Mouse (Mus musculus) limb, embryonic 11.5 days (tissue): ENCODE results near the gene Pcbd2. TPM values are rescaled to one million over a fixed set of nuclear protein-coding genes. Genes with fewer than 3 reads are reported as not detected.
A peak's percentile ranks its signal among the peaks of the same experiment; 100 is the strongest.

Experiments
- ATAC-seq: fragments of 200-750 bp; cut with Nextera tagmentation; 2 replicates; pipeline ENCODE4 v1.8.0; 2017; ENCODE audit warnings: low read depth; ENCODE audit not compliant: insufficient number of reproducible peaks, low FRiP score, low TSS enrichment
- DNase-seq: peaks from one replicate; pipeline ENCODE4 v3.0.0-alpha.2; 2015; ENCODE audit warnings: low spot score
- H3K27ac ChIP-seq: fragments of 300-500 bp; sonication (generic); replicated peaks from 2 replicates; pipeline ENCODE4 v1.5.1; 2014; ENCODE audit warnings: low read depth, mild to moderate bottlenecking, low read length
- H3K27me3 ChIP-seq: fragments of 300-500 bp; sonication (generic); 2 replicates; pipeline ENCODE4 v1.6.1; 2014; ENCODE audit warnings: mild to moderate bottlenecking, low read length, mixed read lengths; ENCODE audit not compliant: control insufficient read depth, insufficient read depth
- H3K36me3 ChIP-seq: fragments of 300-500 bp; sonication (generic); 2 replicates; pipeline ENCODE4 v1.6.1; 2014; ENCODE audit warnings: mild to moderate bottlenecking, low read length, moderate library complexity, mixed read lengths; ENCODE audit not compliant: control insufficient read depth, insufficient read depth
- H3K4me1 ChIP-seq: fragments of 300-500 bp; sonication (generic); 2 replicates; pipeline ENCODE4 v1.6.1; 2014; ENCODE audit warnings: low read length, mixed read lengths; ENCODE audit not compliant: control insufficient read depth, insufficient read depth
- H3K4me2 ChIP-seq: fragments of 300-500 bp; sonication (generic); 2 replicates; pipeline ENCODE4 v1.6.1; 2014; ENCODE audit warnings: low read depth, mild to moderate bottlenecking, moderate library complexity; ENCODE audit not compliant: severe bottlenecking
- H3K4me3 ChIP-seq: fragments of 300-500 bp; sonication (generic); 2 replicates; pipeline ENCODE4 v1.5.1; 2014; ENCODE audit warnings: low read depth, low read length
- H3K9ac ChIP-seq: fragments of 300-500 bp; sonication (generic); 2 replicates; pipeline ENCODE4 v1.6.1; 2014; ENCODE audit warnings: mild to moderate bottlenecking, low read length
- H3K9me3 ChIP-seq: fragments of 300-500 bp; sonication (generic); 2 replicates; pipeline ENCODE4 v1.6.1; 2016; ENCODE audit warnings: low read length; ENCODE audit not compliant: control insufficient read depth
- WGBS: fragments of 180-500 bp; shearing (Covaris S2); extraction: QIAGEN DNeasy Blood & Tissue Kit; methylation state at CpG from one replicate; pipeline ENCODE4 v1.1.7; 2014; 5-methylcytosine and 5-hydroxymethylcytosine counted together
- polyA plus RNA-seq: library from polyadenylated mRNA; unstranded; fragments of >200 nt; fragmentation: Nextera tagmentation; extraction: Ambion mirVana; gene quantifications from 2 replicates; pipeline ENCODE4 v1.2.1, GENCODE M21; 2014

The Pcbd2 gene
- polyA plus RNA-seq, result 44.7 and 44.9 TPM in 2 replicates

DNA sequence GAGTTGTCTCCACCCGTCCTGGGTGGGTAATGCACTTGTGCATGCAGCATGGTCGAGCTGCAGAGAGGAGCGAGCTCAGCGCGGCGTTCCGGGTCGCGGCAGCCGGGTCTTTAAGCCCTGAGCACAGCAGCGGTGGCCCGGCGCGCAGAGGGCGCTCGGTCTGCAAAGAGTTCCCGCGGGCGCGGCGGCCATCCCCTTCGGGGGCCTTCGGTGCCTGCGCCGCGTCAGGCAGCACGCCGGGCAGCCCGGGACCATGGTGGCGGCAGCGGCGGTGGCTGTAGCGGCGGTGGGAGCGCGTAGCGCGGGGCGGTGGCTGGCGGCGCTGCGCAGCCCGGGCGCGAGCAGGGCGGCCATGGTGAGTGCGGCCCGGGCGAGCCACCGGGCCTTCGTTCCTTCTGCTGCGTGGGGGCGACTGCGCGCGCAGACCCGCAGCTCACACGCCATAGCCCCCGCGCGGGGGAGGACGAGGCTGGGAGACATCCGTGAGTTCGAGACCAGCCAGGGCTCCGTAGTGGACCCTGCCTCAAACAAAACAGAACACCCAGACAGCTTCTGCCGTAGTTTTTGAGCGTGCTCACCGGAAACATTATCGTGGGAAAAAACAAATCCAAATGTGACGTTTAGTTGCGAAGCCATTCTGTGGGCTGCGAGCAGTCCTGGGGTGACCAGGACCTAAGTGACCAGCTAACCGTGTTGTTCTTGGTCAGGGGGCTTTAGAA is at the start of gene Pcbd2:
Pcbd2 (plus strand) TSS at position 249 of the 719 bp plus-strand sequence.
- Histone ChIP-seq H3K27ac (peak within 1 kb of the TSS; percentile 95), H3K9me3 (no peaks in the 10 kb centered on the region), H3K4me1 (no peaks in the 10 kb centered on the region), H3K4me3 (peak within 1 kb of the TSS; percentile 40), H3K9ac (peak within 1 kb of the TSS; percentile 73), H3K36me3 (peaks cover 2% of the 10 kb centered on the region; the same call in 1 of the 2 replicates), H3K4me2 (peak within 1 kb of the TSS; percentile 54), H3K27me3 (no peaks in the 10 kb centered on the region)
- WGBS, result under 1% methylated on average over 64 of the region's 73 CpGs
- ATAC-seq, result peak; percentile 72
- peak; percentile 88 for DNase-seq

DNA sequence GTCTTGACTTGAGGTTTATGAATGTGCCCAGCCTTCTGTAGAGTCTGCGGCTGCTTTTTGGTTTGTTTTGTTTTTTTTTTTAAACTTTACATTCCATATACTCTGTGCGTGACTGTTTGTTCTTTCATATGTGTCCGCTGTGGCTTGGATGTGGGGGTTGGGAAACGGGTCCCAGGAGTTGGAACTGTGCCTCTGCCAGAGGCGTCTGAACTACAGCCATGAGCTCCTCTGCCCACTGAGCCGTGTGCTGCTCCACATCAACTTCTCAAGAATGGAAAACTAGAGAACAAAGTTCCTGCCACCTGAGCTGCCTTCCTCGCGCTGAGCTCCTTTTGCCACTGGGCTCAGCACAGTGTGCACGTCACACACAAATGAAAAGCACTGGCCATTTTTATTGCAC is 45.0 kb upstream of the Pcbd2 start:
- DNase-seq, result no peak
- H3K36me3 ChIP-seq, result peaks cover 8% of the 10 kb centered on the region

DNA sequence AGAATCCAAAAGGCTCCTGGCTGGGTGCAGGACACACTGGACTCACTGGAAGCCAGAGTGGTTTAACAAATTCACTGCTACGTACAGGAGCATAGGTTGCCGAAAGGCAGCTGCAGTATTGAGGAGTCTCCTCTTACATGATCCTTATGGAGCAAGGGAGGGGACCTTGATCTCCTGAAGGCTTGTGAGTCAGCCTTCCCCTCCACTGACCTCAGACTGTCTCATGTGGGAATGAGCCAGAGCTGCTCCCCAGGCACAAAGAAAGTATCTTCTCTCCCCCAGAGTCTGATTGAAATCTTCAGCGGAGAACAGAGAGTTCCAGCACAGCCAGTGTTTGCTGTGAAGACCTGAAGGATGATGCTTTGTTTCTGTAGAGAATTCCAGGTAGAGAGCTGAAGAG is 43.6 kb upstream of the Pcbd2 start:
- ATAC-seq, result no peak

More for the DNA sequence above, 45.0 kb upstream of the Pcbd2 start:
- Histone ChIP-seq H3K9me3 (no peaks in the 10 kb centered on the region), H3K27ac (no peak overlapping the region), H3K4me1 (no peaks in the 10 kb centered on the region), H3K4me3 (no peak overlapping the region), H3K9ac (no peak overlapping the region), H3K4me2 (no peak overlapping the region), H3K27me3 (no peaks in the 10 kb centered on the region)
- 93% methylated on average over 9 of the region's 9 CpGs for WGBS
- ATAC-seq, result no peak

DNA sequence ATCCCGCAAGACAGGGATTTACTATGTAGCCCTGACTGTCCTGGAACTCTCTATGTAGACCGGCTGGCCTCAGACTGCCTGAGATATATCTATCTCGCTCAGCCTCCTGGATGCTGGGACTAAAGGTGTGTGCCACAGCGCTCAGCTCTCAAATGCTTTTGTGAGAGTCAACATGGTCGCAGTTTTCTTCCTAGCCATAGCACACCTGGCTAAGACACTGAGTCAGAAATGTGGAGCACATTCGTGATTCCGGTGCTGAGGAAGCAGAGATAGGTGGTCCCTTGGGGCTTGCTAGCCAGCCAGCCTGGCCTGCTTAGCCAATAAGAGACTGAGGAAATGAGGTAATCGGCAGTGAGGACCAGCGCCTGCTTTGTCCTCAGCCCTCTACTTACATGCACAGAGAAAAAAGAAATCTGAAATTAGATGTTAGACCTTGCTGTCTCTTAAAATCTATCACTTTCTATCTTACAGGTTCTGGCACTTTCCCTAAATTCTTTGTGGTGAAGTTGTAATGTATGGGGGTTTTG is 41.0 kb upstream of the Pcbd2 start:
- no peak for DNase-seq
- Histone ChIP-seq H3K4me1 (peaks cover 6% of the 10 kb centered on the region; the same call in 1 of the 2 replicates), H3K4me2 (no peak overlapping the region), H3K27ac (no peak overlapping the region), H3K27me3 (no peaks in the 10 kb centered on the region), H3K36me3 (no peaks in the 10 kb centered on the region), H3K4me3 (no peak overlapping the region), H3K9me3 (no peaks in the 10 kb centered on the region), H3K9ac (no peak overlapping the region)
- no peak for ATAC-seq
- WGBS, result 79% methylated on average over 9 of the region's 9 CpGs

More for the DNA sequence above, 43.6 kb upstream of the Pcbd2 start:
- Histone ChIP-seq H3K9ac (no peak overlapping the region), H3K36me3 (0 out of 2 replicates have a peak, but pooled peaks cover 3% of the 10 kb centered on the region), H3K27me3 (no peaks in the 10 kb centered on the region), H3K4me2 (no peak overlapping the region; the same call in 1 of the 2 replicates), H3K4me3 (no peak overlapping the region), H3K27ac (no peak overlapping the region), H3K4me1 (peaks cover 6% of the 10 kb centered on the region; the same call in 1 of the 2 replicates), H3K9me3 (no peaks in the 10 kb centered on the region)
- WGBS, result 92% methylated on average over 3 of the region's 3 CpGs
- no peak for DNase-seq

DNA sequence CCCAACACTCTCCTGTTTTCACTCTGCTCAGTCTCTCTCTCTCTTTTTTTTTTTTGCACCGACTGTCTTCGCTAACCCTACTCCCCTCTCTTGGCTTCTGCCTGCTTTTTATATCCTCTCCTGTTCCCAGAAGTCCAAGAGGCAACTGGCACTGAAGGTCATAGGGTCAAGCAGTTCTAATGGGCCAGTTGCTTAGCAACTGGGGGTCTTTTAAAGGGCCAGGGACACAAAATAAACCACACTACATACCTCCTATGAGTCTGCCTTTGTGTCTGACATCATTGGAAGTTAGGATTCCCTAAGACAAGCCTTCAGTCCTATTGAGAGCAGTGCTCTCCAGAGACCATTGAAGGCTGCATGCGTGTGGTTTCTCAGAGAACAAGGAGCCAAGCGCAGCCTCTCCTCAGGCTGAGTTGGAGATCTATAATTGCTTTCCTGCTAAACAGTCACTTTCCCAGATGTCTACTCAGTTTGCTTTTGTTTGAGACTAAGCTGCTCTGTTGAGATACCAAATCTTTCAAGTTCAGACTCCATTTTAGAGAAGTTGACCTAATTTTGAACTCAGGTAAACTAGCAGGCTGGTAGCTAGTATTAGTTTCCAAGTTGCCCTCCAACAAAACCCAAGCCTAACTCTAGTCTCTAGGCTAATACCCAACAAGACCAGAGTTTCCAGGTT is 39.1 kb upstream of the Pcbd2 start:
- Histone ChIP-seq H3K4me2 (no peak overlapping the region), H3K4me3 (no peak overlapping the region), H3K4me1 (peaks cover 6% of the 10 kb centered on the region; the same call in 1 of the 2 replicates), H3K9ac (0 out of 2 replicates have a peak overlapping the region, but pooled peaks have one; percentile 32), H3K36me3 (no peaks in the 10 kb centered on the region), H3K9me3 (no peaks in the 10 kb centered on the region), H3K27ac (no peak overlapping the region), H3K27me3 (no peaks in the 10 kb centered on the region)
- ATAC-seq (no peak), DNase-seq (no peak)
- 30% methylated on average over 4 of the region's 4 CpGs for WGBS

DNA sequence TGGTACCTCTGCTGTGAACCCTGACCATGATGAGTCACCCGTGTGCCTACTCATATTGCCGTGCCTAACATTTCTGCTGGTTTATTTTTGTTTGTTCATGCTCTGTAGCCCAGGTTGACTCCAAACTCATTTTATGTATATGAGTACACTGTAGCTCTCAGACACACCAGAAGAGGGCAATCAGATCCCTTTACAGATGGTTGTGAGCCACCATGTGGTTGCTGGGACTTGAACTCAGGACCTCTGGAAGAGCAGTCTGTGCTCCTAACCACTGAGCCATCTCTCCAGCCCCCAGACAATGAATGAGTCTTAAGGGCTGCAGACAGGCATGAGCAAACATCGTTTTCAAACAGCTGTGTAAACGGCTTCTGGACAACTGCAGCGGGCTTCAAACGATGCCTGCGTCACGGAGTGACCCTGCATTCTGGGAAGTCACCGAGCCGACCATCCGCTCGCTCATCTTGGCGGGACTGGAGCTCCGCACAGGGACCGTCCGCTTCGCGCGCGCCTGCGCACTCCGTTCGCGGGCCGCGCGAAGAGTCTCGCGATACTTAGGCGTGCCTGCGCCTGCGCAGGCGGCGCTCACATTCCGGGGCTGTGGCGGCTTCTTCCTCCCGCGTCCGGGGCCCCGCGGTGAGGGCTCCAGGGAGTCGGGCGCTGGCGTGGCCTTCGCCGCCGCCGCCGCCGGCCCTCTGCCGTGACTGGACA is 34.5 kb upstream of the Pcbd2 start, which contains the start of gene B230219D22Rik:
B230219D22Rik (plus strand) TSS at position 590 of the 708 bp plus-strand sequence.
- no peaks in the 10 kb centered on the region for H3K9me3 ChIP-seq
- H3K4me2 ChIP-seq, result peak within 1 kb of the TSS; percentile 60
- DNase-seq (peak; percentile 93), ATAC-seq (peak; percentile 85)
- peak within 1 kb of the TSS; percentile 97 for H3K27ac ChIP-seq
- 3% methylated on average over 45 of the region's 51 CpGs for WGBS
- no peaks in the 10 kb centered on the region for H3K36me3 ChIP-seq
- H3K4me1 ChIP-seq, result peaks cover 10% of the 10 kb centered on the region
- peak within 1 kb of the TSS; percentile 86 for H3K4me3 ChIP-seq
- no peaks in the 10 kb centered on the region for H3K27me3 ChIP-seq
- peak within 1 kb of the TSS; percentile 100 for H3K9ac ChIP-seq

DNA sequence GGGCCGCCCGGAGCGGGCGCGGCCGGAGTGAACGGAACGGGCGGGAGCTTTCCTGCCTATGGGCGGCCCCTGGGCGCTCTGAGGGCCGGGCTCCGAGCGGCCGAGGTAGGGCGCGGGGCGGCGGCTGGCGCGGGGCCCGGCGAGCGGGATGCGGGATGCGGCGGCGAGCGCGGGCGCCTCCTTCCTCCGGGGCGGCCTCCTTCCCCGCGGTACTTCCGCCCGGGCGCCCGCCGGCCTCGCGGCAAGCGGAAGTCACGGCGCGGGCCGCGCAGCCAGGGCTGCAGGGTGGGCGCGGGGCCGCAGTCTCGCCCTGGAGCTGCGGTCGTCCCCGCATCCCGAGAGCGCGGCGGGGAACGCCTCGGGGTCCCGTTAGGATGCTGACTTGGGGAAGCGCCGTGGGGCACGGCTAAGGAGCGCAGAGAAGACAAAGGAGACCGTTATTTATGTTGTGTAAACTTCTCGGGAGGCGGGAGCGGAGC is 33.9 kb upstream of the Pcbd2 start:
- Histone ChIP-seq H3K27ac (peak overlapping the region; percentile 97), H3K27me3 (no peaks in the 10 kb centered on the region), H3K9ac (peak overlapping the region; percentile 100), H3K4me3 (peak overlapping the region; percentile 86), H3K4me2 (peak overlapping the region; percentile 60), H3K4me1 (peaks cover 5% of the 10 kb centered on the region), H3K9me3 (no peaks in the 10 kb centered on the region), H3K36me3 (no peaks in the 10 kb centered on the region)
- ATAC-seq, result peak; percentile 68
- WGBS, result under 1% methylated on average over 60 of the region's 70 CpGs
- peak; percentile 54 for DNase-seq

DNA sequence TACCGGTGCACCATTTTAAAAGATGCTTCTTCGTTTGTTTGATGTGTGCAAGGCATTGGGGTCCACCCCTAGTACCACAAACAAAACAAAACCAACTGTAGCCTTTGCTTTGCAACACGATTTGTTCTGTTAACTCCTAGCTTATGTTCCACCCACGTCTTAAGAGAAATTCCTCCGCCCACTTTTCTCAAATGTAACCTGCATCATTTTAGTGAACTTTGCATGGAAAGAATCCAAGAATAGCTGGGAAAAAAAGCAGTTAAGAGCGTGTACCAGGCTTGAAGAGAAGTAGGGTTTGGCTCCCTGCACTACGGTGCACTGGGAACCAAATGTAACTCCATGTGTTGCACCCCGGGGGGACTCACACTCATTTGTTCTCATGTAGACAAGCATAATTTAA is 33.1 kb upstream of the Pcbd2 start:
- Histone ChIP-seq H3K9me3 (no peaks in the 10 kb centered on the region), H3K9ac (peak overlapping the region; percentile 100), H3K27me3 (no peaks in the 10 kb centered on the region), H3K27ac (no peak overlapping the region), H3K4me3 (peak overlapping the region; percentile 86), H3K36me3 (peaks cover 4% of the 10 kb centered on the region; the same call in 1 of the 2 replicates), H3K4me2 (peak overlapping the region; percentile 60), H3K4me1 (peaks cover 5% of the 10 kb centered on the region)
- DNase-seq, result no peak
- no peak for ATAC-seq
- 11% methylated on average over 8 of the region's 8 CpGs for WGBS
